Mouse (Mus musculus) induced T-regulatory cell, adult 2 months (primary cell): ENCODE results near the gene Col5a1.
A peak's percentile ranks its signal among the peaks of the same experiment; 100 is the strongest.

ENCODE experiments used
- DNase-seq: peaks from one replicate; pipeline ENCODE4 v3.0.0-alpha.2; 2012; ENCODE audit warnings: low read depth

The Col5a1 gene

DNA sequence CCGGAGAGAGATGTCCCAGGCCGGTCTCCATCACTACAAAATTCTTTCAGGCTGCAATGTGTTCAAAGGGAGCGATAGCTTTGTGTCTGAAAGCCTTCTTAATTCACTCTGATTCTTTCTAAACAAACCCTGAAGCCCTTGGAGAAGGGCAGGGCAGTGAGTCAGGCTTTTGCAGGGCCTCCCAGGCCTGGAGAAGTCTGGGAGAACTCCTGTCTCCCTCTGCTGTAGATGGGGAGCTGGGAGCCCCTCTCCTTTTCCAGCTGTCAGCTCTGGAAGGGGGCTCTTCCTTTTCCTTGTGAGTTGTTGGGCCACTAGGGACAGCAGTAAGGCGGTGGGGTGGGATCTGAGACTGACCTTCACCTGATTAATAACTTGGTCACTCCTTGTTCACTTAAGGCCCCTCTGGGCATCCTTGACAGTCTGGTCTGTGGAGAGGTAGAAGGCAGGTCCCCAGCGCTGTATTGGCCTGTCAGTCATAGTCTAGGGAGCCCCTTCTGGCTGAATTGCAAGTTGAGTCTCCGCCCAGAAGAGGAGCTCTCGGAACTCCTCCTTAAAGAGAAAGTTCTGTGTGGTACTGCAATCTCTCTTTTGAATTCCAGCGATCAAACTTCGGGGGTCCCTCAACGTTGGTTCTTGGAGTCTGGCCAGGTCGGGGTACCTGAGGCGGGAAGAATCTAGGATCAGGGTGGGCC is 623 bp upstream of the Col5a1 start:
- DNase-seq = peak; percentile 12

DNA sequence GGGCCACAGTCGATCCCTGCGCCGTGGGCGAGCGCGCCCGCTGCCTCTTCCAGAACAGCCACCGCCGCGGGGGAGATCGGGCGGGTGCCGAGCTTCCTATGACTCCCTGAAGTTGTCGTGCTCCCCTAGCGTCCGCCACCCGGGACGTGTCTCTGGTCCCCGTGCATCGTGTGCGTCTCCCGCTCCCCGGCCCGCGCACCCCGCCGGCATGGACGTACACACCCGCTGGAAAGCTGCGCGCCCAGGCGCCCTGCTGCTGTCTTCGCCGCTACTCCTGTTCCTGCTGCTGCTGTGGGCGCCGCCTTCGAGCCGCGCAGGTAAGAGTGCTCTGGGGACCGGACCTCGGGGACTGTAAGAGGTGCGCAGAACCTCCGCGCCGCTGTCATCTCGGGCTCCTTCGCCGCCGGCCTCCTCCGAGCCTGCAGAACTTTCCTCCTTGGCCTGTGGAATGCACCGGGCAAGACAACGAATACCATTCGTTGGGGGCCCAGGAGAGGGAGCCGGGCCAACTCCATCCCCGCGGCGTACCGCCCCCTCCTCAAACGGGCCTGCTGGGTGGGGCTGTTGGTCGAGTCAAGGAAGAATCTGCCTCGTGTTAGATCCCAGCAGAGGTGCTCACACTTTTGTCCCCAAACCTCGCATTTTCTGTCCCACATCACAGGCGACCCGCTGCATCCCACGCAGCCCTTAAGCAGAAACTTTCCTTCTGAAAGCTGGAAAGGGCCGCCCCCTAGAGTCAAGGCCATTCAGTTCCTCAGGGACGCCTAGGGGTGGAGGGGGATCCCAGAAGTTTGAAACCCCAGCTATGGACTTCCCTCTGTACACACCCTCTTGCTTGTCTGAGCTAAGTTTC is 609 bp downstream of the Col5a1 start:
- peak; percentile 16 for DNase-seq

DNA sequence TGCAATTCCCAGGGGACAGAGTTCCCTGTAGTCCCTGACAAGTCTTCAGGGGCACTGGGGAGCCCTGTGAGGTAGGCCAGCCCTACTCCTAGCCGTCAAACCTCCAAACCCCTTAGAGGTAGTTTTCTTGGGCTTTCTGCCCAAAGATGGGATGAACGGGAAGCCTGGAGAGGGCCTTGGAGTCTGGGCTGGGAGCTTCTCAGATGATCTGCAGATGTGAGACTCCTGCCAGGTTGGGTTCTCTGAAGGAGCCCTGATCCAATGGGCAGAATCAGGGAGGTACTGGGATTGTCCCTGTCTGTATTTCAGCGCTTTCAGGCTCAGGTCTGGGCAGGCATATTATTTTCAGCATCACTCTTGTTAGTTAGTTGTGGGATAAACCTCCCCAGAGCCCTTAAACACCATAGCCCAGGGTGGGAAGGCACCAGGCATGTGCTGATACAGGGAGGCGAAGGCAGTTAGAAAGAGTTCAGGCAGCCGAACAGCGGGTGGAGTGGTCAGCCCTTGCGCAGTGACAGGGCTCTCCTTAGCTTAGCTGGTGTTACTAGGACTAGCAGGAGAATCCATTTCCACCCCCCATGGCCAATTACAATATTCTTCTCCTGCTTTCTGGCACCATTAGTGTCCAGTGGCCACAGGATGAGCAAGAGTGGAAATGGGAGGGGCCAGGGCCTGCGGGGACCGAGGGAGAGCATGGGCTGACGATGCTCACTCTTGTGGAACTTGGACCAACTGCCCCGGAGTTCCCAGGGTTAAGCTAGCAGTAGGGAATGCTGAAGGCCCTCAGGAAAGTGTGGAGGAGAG is 1.4 kb downstream of the Col5a1 start:
- DNase-seq = no peak

DNA sequence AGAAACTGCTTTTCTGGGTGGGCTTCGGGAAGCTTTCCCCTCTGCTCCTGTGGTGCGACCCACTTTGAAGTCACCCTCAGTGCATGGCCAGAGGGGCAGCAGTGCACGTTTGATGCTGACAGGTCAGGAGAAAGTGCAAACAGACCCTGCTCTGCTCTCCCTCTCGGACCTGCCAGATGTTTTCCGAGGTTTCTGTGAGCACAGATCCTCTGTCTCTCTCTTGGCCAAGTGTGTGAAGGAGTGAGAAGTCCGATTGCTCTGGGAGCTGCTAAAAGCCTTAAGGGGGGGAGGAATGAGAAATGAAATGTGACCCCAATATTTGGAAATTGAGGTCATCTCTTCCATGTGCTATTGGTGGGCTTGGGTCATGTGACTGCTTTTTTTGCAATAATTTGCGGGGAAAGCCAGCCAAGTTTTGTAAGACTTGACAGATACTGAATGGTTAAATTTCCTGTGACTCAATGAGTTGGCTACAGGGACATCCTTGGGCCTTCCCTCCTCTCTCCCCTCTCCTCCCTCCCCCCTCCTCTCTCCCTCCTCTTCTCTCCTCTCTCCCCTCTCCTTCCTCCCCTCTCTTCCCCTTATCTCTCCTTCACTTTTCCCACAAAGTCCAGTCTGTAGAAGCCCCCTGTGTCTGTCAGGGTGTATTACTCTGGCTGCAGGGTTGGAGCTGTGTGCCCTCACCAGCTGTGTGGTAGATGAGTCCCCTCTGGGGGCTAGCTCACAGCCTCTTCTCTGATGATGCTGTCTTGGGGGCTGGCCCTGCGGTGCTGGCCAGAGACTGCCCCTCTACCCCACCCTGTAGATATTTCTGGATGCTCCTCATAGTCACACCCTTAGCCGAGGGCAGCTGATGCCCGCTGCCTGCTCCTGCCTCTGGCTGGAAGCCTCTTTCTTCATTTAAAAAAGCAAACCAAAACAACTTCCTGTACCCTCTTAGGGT is 2.6 kb downstream of the Col5a1 start:
- no peak for DNase-seq

DNA sequence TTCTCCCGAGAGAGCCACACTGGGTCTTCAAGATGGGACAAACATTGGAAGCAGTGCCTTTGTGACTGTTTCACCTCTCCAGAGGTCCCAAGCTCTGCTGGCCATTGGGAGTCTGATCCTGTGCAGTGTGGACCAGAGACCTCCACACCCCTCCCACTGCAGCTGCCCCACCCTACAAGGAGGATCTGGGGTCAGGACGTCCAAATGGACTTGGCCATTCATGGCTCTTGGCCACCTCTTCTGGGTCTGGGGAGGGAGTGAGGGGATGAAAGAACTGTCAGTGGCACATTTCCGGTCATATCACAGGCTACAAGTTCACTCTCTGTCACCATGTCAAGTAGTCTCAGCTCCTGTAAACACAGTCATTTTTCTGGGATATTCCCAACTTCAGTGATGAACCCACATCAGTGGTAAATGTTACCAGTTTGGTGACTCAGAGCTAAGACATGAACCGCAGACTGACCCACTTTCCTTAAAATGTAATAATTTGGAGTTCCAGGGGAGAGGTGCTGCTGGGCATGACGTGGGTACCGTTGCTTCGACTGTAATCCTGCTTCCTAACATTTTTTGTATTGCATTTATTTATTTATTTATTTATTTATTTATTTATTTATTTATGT is 5.8 kb downstream of the Col5a1 start:
- no peak for DNase-seq

DNA sequence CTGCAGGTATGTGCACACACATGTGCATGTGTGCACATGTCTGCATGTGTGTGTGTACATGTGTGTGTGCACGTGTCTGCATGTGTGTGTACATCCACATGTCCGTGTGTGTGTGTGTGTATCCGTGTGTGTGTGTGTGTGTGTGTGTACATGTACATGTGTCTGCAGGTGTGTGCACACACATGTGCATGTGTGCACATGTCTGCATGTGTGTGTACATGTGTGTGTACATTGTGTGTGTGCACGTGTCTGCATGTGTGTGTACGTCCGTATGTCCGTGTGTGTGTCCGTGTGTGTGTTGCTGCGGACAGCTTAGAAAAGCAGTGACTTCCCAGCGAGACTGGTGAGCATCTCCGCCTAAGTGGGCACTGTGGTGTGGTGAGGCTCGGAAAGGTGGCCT is 6.8 kb downstream of the Col5a1 start:
- DNase-seq = no peak

DNA sequence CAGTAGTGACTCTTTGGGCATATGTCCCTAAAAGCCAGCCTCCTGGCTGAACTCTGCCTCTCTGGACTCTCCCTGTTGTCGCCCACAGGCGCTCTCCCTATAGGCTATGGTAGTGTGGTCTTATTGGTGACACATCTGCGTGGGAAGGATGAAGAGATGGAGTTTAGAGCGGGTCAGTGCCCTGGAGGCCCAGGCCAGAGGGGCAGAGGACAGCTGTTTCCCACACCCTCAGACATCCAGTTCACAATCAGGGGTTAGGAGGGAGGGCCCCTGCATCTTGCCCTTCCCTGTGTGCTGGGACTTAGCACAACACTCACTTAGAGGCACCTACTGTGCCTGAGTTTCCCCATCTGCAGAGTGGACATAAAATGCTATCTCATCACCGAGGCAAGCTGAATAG is 8.8 kb downstream of the Col5a1 start:
- DNase-seq = no peak

DNA sequence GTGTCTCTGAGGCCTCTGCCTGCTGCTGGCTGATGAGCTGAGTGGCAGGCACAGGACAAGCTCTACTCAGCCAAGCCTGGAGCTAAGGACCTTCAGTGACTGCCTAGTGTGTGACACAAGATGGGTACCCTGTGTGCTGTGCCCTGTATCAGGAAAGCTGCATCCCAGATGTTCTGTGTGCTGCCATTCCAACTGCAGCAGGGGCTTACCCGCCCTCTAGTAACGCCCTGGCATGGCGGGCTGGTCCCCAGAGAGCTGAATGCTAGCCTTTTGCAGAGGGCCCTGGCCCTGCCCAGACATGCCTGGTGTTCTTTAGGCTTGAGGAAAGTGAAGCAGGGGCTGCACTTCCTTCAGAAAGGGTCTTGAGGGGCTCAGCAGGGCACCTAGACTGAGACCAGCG is 9.4 kb downstream of the Col5a1 start:
- DNase-seq = no peak

DNA sequence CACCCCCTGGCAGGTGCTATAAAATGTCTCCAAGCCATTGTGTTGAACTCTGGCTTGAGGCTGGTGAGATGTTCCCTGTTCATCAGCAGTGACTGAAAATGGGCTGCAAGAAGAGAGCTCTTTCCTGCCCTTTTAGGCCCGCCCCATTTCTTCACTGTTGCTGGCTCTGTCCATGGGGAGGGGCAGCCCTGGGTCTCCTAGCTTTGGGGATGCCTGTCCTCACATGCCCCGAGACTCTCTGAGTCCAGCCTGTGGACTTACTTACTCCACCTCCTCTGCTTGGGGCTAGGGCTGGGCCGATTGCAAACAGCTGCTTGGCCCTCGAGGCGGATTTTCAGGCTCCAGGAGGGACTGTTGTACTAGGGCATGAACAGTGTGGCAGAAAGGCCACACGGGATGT is 10.9 kb downstream of the Col5a1 start:
- DNase-seq = no peak

DNA sequence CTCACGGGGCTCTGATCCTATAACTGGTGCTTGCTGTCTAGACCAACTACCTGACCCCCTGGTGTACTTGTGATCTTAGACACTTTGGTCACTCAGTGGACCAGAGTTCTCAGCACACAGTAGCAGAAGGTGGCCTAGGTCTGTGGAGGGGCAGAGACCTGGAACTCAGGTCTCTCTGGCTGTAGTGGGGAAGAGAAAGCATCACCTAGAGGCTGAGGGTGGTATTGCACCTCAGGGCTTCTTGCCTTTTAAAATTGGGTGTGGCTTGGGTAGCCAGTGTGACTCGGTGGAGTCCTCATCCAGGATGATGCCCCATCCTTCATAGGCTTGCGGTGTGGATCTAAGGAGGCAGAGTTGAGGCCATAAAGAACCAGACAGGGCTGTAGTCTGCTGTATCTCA is 13.7 kb downstream of the Col5a1 start:
- DNase-seq = peak; percentile 70

DNA sequence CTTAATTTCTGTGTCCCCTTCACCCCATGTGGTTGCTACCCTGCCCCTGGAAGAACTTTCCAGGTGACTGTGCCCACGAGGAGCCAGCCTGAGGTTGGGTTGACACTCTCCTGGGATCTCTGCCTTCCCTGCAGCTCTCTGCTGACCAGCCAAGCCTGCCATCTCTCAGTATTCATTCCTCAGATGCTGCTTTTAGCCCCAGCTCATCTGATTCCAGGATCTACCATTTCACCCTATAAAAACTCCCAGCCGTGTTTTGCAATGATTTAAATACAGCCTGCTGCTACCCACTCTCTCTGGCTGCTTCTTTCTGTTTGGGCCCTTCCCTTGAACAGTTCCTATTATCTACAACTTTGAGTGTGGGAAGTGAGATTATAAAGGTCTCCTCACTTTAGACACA is 14.9 kb downstream of the Col5a1 start:
- no peak for DNase-seq

DNA sequence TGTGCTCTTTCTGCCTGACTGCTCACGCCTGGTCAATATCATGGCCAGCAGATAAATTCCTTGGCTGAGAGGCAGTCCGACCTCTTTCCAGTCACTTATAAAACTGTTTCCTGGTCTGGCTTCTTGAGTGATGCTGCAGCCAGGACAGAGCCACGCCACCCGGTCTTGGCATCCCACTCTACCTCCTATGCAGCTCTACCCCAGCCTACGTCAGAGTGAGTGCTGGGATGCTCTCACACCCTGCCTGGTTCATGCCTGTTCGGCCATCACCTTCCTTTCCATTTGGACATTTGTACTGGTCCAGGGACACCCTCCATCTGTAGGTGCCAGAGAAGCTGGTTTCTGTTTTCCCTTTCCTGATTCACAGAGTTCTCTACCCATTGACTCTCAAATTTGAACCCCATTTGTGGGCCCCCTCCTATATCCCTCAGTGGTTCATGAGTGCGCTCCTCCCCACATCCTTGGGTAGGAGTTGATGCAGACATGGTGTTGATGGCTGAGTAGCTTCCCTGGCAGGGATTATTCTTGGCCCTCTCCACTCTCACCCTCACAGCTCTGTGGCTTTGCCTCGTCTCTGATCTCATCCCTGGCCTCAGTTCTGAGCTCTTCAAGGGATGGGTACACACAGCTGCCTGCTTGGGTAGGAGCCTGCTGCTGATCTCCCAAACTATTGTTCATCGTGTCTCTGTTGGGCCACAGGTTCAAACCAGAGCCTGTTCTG is 15.5 kb downstream of the Col5a1 start:
- DNase-seq = no peak

DNA sequence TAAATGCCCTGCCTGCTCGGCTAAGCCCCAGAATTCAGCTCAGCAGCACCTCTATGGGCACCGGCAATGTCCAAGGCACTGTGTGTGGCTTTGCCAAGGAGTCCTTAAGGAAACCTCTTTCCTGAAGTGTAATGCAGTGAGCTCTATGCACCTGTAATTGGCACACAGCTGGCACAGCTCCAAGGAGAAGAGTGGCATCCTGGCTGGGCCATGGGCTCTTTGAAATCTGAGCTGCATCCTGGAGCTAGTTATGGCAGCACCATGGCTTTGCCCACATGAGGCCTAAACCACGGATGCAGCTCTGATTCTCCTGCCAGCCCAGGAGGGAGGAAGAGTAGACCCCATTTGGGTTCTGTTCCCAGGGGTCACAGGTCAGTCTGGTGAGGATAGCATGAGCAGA is 16.1 kb downstream of the Col5a1 start:
- DNase-seq = no peak

DNA sequence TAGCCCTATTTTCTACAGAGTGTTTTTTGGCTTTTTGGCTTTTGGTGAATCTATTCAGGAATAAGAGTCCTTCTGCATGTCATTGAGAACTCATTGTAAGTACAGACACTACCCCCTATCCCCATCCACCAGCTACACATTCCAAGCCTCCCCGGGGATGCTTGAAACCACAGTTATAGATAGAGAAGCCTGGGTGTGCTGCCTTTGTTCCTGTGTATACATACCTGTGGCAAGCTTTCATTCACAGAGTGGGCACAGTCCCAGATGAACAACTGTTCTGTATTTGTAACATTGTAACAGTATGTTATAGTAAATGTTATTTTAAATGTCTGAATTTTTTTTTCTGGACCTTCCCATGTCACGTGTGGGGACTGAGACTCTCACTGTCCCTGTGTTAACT is 19.2 kb downstream of the Col5a1 start:
- no peak for DNase-seq

DNA sequence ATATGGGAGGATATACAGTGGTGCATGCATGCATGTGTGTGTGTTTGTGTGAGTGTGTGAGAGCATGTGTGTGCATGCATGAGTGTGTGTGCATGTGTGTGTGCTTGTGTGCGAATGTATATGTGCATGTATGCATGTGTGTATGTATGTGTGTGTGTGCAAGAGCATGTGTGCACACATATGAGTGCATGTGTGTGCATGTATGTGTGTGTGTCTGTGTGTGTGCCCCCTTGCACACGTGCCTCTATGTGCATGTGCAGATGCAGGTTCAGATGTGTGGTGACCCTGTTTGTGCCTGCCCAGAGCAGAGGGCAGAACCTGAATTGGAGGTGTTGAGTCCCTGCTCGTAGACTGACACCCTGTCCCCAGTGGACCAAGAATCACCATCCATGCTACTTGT is 24.3 kb downstream of the Col5a1 start:
- no peak for DNase-seq

DNA sequence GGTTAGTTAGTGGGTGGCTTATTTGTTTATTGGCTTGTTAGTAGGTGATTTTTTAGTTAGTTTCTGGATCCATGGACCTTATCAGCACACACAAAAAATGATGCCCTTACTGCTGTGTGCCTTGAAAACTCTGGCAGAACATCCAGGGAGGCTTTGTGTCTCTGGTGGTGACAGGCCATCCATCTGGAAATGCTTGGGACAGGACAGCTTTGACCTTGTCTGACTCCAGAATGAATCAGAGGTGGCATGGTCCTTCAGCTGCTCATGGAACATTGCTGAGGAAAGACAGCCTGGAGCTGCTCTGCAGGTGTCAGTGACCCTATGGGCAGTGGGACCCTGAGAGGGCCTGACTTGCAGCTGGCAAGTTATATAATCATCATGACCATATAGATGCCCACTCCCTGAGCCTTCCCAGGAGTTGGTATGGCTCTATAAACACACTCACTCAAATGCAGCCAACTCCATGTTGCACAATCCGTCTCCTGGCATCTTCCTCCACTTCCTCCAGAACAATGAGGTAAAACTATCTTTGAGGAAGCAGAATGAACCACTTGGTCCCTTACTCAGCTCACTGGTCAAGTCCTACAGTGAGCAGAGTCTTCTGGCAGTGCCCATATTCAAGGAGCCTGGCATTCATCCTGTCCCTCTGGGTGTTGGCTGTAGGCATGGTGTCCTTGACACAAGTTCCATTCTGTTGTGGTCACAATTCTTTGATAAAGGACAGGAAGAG is 26.5 kb downstream of the Col5a1 start:
- no peak for DNase-seq

DNA sequence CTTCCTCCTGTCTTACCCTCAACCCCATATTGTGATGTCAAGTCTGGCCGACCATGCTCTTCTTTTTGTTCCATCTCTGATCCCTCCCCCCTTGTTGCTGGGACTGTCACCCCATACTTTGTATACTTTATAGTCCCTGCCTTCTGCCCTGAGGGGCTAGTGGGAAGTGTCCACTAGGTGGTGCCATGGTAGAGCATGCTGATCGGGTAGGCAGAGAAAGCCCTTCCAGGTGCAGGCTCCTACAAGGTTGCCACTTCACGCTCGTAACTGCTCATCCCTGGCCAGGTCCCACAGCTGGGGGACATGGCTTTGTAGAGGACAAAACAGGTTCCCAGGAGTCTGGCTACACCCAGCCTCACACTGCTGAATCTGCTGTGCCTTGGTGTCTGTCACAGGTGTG is 29.5 kb downstream of the Col5a1 start:
- peak; percentile 14 for DNase-seq

DNA sequence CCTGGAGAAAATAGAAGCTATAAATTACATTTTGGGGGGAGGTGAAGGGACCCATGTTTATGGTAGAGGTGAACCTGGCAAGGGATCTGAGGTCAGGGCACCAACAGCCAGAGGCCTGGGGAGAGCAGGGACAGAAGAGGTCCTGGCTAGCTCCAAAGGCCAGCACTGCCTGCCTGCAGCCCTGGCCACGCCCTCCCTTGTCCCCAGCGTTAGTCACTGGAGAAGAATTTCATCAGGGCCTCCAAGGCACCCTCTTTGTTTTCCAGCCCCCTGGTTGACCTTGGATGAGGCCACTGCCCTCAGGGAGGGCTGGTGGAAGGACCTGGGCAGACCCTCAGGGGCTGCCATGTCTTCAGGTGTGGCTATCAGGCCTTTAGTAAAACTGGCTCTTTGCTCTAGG is 30.1 kb downstream of the Col5a1 start:
- no peak for DNase-seq

DNA sequence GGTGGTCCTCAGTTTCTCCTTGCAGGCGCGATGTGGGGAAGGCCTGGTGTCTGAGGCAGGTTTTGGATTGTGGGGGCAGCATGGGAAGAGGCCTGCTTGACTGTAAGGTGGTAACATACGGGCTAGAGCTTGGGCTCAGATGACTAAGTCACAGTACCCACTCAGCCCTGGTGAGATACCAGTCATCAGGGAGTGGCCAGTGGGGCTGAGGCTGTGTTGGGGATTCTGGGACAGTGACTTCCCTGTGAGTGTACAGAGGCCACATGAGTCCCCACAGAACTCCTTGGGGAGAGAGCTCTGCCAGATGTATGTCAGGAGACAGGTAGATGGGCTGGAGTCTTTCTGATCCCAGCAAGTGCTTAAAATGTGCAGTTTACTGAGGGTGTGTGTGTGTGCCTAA is 31.0 kb downstream of the Col5a1 start:
- DNase-seq = no peak

DNA sequence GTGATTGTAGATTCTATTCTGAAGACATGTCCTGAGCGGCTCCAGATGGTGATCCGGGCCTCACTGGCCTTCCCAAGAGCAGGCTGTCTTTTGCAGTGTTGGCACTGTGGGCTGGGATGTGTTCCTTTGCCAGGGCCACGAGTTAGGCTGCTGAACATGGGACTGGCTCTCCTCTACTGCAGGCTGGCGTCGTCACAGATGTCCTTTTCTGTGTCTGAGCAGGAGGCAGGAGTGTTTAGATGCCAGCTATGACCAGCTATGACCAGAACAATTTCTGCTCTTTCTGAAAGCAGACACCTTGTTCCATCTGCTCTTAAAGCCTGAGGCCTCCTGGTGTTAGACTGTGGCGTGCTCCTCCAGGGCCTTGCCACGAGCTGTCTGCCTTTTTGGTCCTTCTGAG is 31.9 kb downstream of the Col5a1 start:
- DNase-seq = no peak
